Mouse (Mus musculus): ENCODE results near the gene Srrm2. TPM values are rescaled to one million over a fixed set of nuclear protein-coding genes. Genes with fewer than 3 reads are reported as not detected.

Srrm2 gene
- polyA plus RNA-seq, 1 experiment from 2014 or later, result 744 TPM

Small RNA genes lying within 50 kb of the gene (microRNA-seq; reads per million reads assigned to microRNA genes)
- gene Mir5125, result not detected

Other genes with a start within 250 kb of the Srrm2 start
- 21.8 and 22.4 TPM in 2 replicates for gene Zfp213, start 226.3 kb upstream of the Srrm2 start, polyA plus RNA-seq (2016; fragmentation: Nextera tagmentation; extraction: Ambion mirVana)
- 24.1 and 25.9 TPM in 2 replicates for gene Zfp13, start 191.0 kb upstream of the Srrm2 start, polyA plus RNA-seq (2016; fragmentation: Nextera tagmentation; extraction: Ambion mirVana)
- 0.16 TPM in 1 of 2 replicates, not detected in the other for gene Zscan10, start 189.7 kb upstream of the Srrm2 start, polyA plus RNA-seq (2016; fragmentation: Nextera tagmentation; extraction: Ambion mirVana)
- 1.5 and 1.7 TPM in 2 replicates for gene Mmp25, start 145.3 kb upstream of the Srrm2 start, polyA plus RNA-seq (2016; fragmentation: Nextera tagmentation; extraction: Ambion mirVana)
- gene Bicdl2, start 130.0 kb upstream of the Srrm2 start, polyA plus RNA-seq (2016; fragmentation: Nextera tagmentation; extraction: Ambion mirVana), result 0.14 and 0.26 TPM in 2 replicates
- gene Hcfc1r1, start 116.9 kb upstream of the Srrm2 start, polyA plus RNA-seq (2016; fragmentation: Nextera tagmentation; extraction: Ambion mirVana), result 52.2 and 52.8 TPM in 2 replicates
- gene Thoc6, start 116.7 kb upstream of the Srrm2 start, polyA plus RNA-seq (2016; fragmentation: Nextera tagmentation; extraction: Ambion mirVana), result 46.7 and 48.5 TPM in 2 replicates
- 2.2 and 2.5 TPM in 2 replicates for gene Tnfrsf12a, start 113.1 kb upstream of the Srrm2 start, polyA plus RNA-seq (2016; fragmentation: Nextera tagmentation; extraction: Ambion mirVana)
- 1.7 and 2.8 TPM in 2 replicates for gene Cldn6, start 111.3 kb upstream of the Srrm2 start, polyA plus RNA-seq (2016; fragmentation: Nextera tagmentation; extraction: Ambion mirVana)
- gene Cldn9, start 106.5 kb upstream of the Srrm2 start, polyA plus RNA-seq (2016; fragmentation: Nextera tagmentation; extraction: Ambion mirVana), result 0.84 TPM in 2 replicates
- 0.14 TPM in 1 of 2 replicates, not detected in the other for gene 1520401A03Rik, start 67.7 kb upstream of the Srrm2 start, polyA plus RNA-seq (2016; fragmentation: Nextera tagmentation; extraction: Ambion mirVana)
- gene Pkmyt1, start 64.2 kb upstream of the Srrm2 start, polyA plus RNA-seq (2016; fragmentation: Nextera tagmentation; extraction: Ambion mirVana), result 36.9 and 40.8 TPM in 2 replicates
- gene Paqr4, start 49.7 kb upstream of the Srrm2 start, polyA plus RNA-seq (2016; fragmentation: Nextera tagmentation; extraction: Ambion mirVana), result 40.4 and 41.2 TPM in 2 replicates
- gene Kremen2, start 44.7 kb upstream of the Srrm2 start, polyA plus RNA-seq (2016; fragmentation: Nextera tagmentation; extraction: Ambion mirVana), result 1.2 and 1.5 TPM in 2 replicates
- gene Flywch1, start 18.9 kb upstream of the Srrm2 start, polyA plus RNA-seq (2016; fragmentation: Nextera tagmentation; extraction: Ambion mirVana), result 212 and 220 TPM in 2 replicates
- 33.6 and 37.2 TPM in 2 replicates for gene Flywch2, start 4.5 kb upstream of the Srrm2 start, polyA plus RNA-seq (2016; fragmentation: Nextera tagmentation; extraction: Ambion mirVana)
- gene Elob, start 38.6 kb downstream of the Srrm2 start, polyA plus RNA-seq (2016; fragmentation: Nextera tagmentation; extraction: Ambion mirVana), result 1,125 and 1,165 TPM in 2 replicates
- 0.48 and 0.76 TPM in 2 replicates for gene Prss33, start 45.5 kb downstream of the Srrm2 start, polyA plus RNA-seq (2016; fragmentation: Nextera tagmentation; extraction: Ambion mirVana)
- gene Prss32, start 53.3 kb downstream of the Srrm2 start, polyA plus RNA-seq (2016; fragmentation: Nextera tagmentation; extraction: Ambion mirVana), result not detected in 2 replicates
- gene Prss41, start 53.6 kb downstream of the Srrm2 start, polyA plus RNA-seq (2016; fragmentation: Nextera tagmentation; extraction: Ambion mirVana), result 0.82 and 0.91 TPM in 2 replicates
- not detected in 2 replicates for gene Prss21, start 77.5 kb downstream of the Srrm2 start, polyA plus RNA-seq (2016; fragmentation: Nextera tagmentation; extraction: Ambion mirVana)
- gene Dcpp1, start 90.3 kb downstream of the Srrm2 start, polyA plus RNA-seq (2016; fragmentation: Nextera tagmentation; extraction: Ambion mirVana), result not detected in 2 replicates
- not detected in 2 replicates for gene Dcpp2, start 90.3 kb downstream of the Srrm2 start, polyA plus RNA-seq (2016; fragmentation: Nextera tagmentation; extraction: Ambion mirVana)
- gene Dcpp3, start 126.9 kb downstream of the Srrm2 start, polyA plus RNA-seq (2016; fragmentation: Nextera tagmentation; extraction: Ambion mirVana), result not detected in 2 replicates
- not detected in 2 replicates for gene Sbp, start 151.1 kb downstream of the Srrm2 start, polyA plus RNA-seq (2016; fragmentation: Nextera tagmentation; extraction: Ambion mirVana)
- not detected in 2 replicates for gene Sbpl, start 164.7 kb downstream of the Srrm2 start, polyA plus RNA-seq (2016; fragmentation: Nextera tagmentation; extraction: Ambion mirVana)
- not detected in 2 replicates for gene Prss30, start 190.0 kb downstream of the Srrm2 start, polyA plus RNA-seq (2016; fragmentation: Nextera tagmentation; extraction: Ambion mirVana)
- 0.17 TPM in 1 of 2 replicates, not detected in the other for gene Prss22, start 207.6 kb downstream of the Srrm2 start, polyA plus RNA-seq (2016; fragmentation: Nextera tagmentation; extraction: Ambion mirVana)
- 0.19 and 0.37 TPM in 2 replicates for gene Prss27, start 247.6 kb downstream of the Srrm2 start, polyA plus RNA-seq (2016; fragmentation: Nextera tagmentation; extraction: Ambion mirVana)